Mouse (Mus musculus) layer of hippocampus, adult 8-10 months (tissue): ENCODE measurements around the gene Ptov1. TPM values are rescaled to one million over a fixed set of nuclear protein-coding genes. Genes with fewer than 3 reads are reported as not detected.

Experiments used
- DNase-seq, 2 experiments: peaks; one replicate each; pipeline ENCODE4 v3.0.0; 2022; ENCODE audit warnings: low spot score in 2 of 2
- microRNA-seq, 2 experiments: library from miRNA; unstranded; fragments of <30 nt; microRNA quantifications; one replicate each; pipeline ENCODE4 v1.2.0; 2022
- total RNA-seq, 4 experiments: library from RNA; stranded (reverse); gene quantifications; 2 replicates each; pipeline ENCODE4 v1.2.4; 2022

Ptov1 gene
- total RNA-seq, 4 experiments from 2014 or later, result 310 to 354 (median 329) TPM

- DNase-seq, result no peak
These were observed 54.5 kb downstream of the Ptov1 start for GRCm38 (mm10) chr7:44814952-44815553.

DNA sequence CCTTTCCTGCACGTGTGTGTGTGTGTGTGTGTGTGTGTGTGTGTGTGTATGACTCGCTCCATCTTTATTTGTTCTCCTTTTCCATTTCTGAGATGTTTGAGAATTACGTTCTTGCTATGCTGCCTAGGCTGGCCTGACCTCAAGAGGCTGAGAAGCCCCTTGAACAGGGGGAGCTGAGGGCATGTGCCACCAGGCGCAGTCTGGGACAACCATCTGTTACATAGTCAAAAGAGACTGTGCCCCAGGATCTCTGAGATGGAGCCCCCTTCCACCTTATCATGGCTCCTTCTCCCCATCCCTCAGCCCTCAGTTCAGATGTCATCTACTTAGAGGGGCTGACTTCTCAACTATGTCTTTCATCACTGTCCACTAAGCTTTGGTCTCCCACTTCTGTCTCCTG, 55.2 kb downstream of the Ptov1 start:
- no peak for DNase-seq

- no peak for DNase-seq
These were observed 55.6 kb downstream of the Ptov1 start for GRCm38 (mm10) chr7:44813985-44814384.

Small RNAs within 50 kb of the gene (microRNA-seq; reads per million reads assigned to microRNA genes)
- 0 reads per million in 2 experiments for gene Mir707

Other genes with a start within 250 kb of the Ptov1 start
- gene Myh14, start 198.9 kb downstream of the Ptov1 start, total RNA-seq, result 10 to 100 TPM; 26.6 to 36.6 (median 32.8) TPM
- not detected for gene Izumo2, start 161.0 kb downstream of the Ptov1 start, total RNA-seq
- 10 to 100 TPM; 27.7 to 34.6 (median 33.7) TPM for gene Vrk3, start 121.4 kb downstream of the Ptov1 start, total RNA-seq
- gene Zfp473, start 118.7 kb downstream of the Ptov1 start, total RNA-seq, result under 1 TPM; 0.31 to 0.70 (median 0.60) TPM
- gene Nup62, start 53.7 kb downstream of the Ptov1 start, total RNA-seq, result 10 to 100 TPM; 27.7 to 32.5 (median 30.2) TPM
- gene Il4i1, start 53.4 kb downstream of the Ptov1 start, total RNA-seq, result 10 to 100 TPM in 2 of 4 experiments, 1 to 10 TPM in 2; 2.7 to 12.2 (median 7.8) TPM
- 10 to 100 TPM; 23.3 to 36.1 (median 26.1) TPM for gene Atf5, start 53.1 kb downstream of the Ptov1 start, total RNA-seq
- 10 to 100 TPM; 66.3 to 72.6 (median 71.0) TPM for gene Akt1s1, start 20.8 kb downstream of the Ptov1 start, total RNA-seq
- 10 to 100 TPM; 71.9 to 92.1 (median 73.8) TPM for gene Tbc1d17, start 20.7 kb downstream of the Ptov1 start, total RNA-seq
- 10 to 100 TPM; 29.8 to 37.7 (median 32.4) TPM for gene Pnkp, start 12.6 kb downstream of the Ptov1 start, total RNA-seq
- gene Med25, start 22.9 kb upstream of the Ptov1 start, total RNA-seq, result 100 to 1,000 TPM in 3 of 4 experiments, 10 to 100 TPM in 1; 89.6 to 111 (median 107) TPM
- 10 to 100 TPM; 22.9 to 30.0 (median 26.7) TPM for gene Fuz, start 26.3 kb upstream of the Ptov1 start, total RNA-seq
- 100 to 1,000 TPM; 274 to 323 (median 303) TPM for gene Ap2a1, start 59.7 kb upstream of the Ptov1 start, total RNA-seq
- gene Tsks, start 73.4 kb upstream of the Ptov1 start, total RNA-seq, result under 1 TPM; 0.37 to 0.85 (median 0.67) TPM
- 100 to 1,000 TPM; 123 to 144 (median 137) TPM for gene Cpt1c, start 105.1 kb upstream of the Ptov1 start, total RNA-seq
- gene Prmt1, start 116.8 kb upstream of the Ptov1 start, total RNA-seq, result 100 to 1,000 TPM; 167 to 173 (median 172) TPM
- 10 to 100 TPM; 42.1 to 52.0 (median 45.0) TPM for gene Irf3, start 127.9 kb upstream of the Ptov1 start, total RNA-seq
- gene Bcl2l12, start 128.9 kb upstream of the Ptov1 start, total RNA-seq, result 1 to 10 TPM; 2.3 to 6.1 (median 4.3) TPM
- 100 to 1,000 TPM; 163 to 173 (median 167) TPM for gene Scaf1, start 146.6 kb upstream of the Ptov1 start, total RNA-seq
- 10 to 100 TPM; 13.7 to 16.8 (median 15.2) TPM for gene Rras, start 148.2 kb upstream of the Ptov1 start, total RNA-seq
- 10 to 100 TPM; 72.9 to 75.3 (median 73.6) TPM for gene Prr12, start 183.1 kb upstream of the Ptov1 start, total RNA-seq
- 10 to 100 TPM; 42.2 to 53.5 (median 49.8) TPM for gene Nosip, start 192.6 kb upstream of the Ptov1 start, total RNA-seq
- 1 to 10 TPM; 6.5 to 7.6 (median 6.9) TPM for gene Prrg2, start 192.9 kb upstream of the Ptov1 start, total RNA-seq
- 10 to 100 TPM in 3 of 4 experiments, 1 to 10 TPM in 1; 9.9 to 13.9 (median 10.6) TPM for gene Rcn3, start 222.4 kb upstream of the Ptov1 start, total RNA-seq
- 10 to 100 TPM; 16.8 to 23.4 (median 20.1) TPM for gene Fcgrt, start 234.1 kb upstream of the Ptov1 start, total RNA-seq